Mouse (Mus musculus): ENCODE data around the gene Tbcd.
"Not testable (repeated sequence)": the region's sequence is repeated elsewhere in the genome, so short reads cannot be mapped to it uniquely, and the experiment has no call there.

Gene Tbcd

DNA sequence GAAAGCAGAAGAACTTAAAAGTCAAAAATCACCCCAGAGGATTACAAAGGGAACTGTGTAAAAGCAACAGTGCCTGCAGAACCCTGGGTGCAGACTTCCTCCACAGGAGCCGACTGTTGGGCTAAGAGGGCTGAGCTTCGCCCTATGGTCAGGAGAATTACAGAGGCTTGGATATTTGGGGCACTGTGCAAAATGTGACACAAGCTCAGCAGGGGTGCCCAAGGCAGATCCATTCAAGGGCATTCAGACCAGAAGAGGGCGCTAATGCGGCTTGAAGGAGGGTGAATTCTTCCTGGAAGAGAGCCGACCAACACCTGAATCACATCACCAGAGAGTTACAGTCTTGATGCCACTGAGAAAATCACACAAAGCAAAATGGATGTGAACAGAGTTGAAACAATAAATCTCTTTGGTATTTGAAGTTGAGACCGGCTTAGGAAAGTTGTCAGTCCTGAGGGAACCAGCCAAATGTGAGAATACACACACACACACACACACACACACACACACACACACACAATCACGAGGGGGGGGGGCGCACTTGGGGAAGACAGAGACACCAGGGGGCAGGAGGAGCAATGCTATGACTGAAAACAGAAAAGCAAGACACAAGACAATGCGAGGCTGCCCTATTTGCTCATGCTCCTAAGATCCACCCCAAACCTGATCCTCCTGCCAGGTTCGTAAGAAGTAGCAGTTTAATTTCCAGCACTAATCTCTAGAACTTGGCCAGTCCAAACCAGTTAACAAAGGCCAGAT lies 201.0 kb downstream of the Tbcd start:
- DNase-seq (ENCODE audit: low spot score): peak; percentile 75

GRCm38 (mm10) chr11:121653631-121654030 lies 201.9 kb downstream of the Tbcd start:
- DNase-seq (ENCODE audit: low spot score): no peak

GRCm38 (mm10) chr11:121654406-121654945 lies 202.7 kb downstream of the Tbcd start:
- DNase-seq (ENCODE audit: low spot score): peak; percentile 18

DNA sequence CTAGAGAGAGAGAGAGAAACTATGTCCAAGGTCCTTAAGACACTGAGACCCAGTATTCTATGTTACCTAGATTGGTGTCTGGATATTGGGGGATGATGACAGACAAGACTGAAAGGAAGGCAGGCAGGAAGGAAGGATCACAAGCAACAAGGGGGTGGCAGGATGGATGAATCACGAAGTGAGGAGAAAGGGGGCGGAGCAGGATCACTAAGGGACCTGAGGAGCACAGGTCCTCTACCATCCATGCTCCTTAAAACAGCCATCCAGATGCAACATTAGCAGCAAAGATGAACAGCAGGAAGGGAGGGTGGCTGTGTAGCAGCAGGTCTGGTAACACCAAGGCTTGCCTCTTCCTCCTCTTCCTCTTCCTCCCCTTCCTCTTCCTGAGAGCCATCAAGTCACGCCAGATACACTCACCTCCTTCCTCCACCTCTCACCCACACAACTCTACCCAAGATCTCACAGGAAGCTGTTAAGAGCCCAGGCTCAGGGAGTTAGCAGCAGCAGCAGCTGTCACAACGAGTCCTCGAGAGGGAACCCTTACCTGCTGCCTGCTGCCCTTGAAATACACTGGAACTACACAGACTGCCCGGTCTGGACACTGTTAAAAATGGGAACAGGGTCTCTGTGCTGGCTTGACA lies 203.5 kb downstream of the Tbcd start:
- DNase-seq (ENCODE audit: low spot score): no peak

GRCm38 (mm10) chr11:121655807-121656511 lies 204.2 kb downstream of the Tbcd start:
- DNase-seq (ENCODE audit: low spot score): no peak

DNA sequence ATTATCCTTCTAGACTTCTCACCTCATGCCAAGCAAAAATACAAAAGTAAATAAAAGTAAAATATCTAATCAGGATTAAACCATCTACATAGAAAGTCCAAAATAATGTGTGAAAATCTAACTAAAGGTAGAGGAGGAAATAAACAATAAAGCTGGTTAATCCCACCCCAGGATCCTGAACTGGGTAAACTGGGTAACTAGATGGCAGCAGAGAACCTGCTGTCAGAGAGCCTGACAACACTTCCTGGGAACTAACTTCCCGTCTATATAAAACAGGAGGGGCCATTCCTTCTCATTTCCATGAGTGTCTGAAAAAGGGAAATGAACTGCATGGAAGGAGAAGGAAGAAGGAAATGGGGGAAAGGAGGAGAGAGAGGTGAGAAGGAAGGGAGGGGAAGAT lies 206.4 kb downstream of the Tbcd start:
- no peak for DNase-seq (ENCODE audit: low spot score)

- DNase-seq (ENCODE audit: low spot score): not testable (repeated sequence)
Measured at GRCm38 (mm10) chr11:121660604-121661003, 208.9 kb downstream of the Tbcd start.

DNA sequence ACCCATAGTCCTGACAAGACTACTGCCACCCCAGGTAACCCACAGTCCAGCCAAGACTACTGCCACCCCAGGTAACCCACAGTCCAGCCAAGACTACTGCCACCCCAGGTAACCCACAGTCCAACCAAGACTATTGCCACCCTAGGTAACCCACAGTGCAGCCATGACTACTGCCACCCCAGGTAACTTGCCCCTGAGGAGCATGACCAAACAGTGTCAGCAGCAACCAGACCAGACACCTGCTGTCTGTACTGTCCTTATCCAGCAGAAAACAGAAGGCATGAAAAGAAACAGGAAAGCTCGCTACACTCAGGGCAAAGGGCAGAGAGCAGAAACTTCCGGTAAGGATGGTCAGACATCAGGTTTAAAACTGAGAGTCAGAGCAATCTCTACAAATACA lies 209.4 kb downstream of the Tbcd start:
- no peak for DNase-seq (ENCODE audit: low spot score)
